Mouse (Mus musculus) T-helper 17 cell (primary cell): ENCODE results near the gene Rest.

Source experiments
- in situ Hi-C, 2 experiments: fragments of 300-600 bp; cut with MboI, MseI; formaldehyde crosslinking; loops; 1 replicate in 1 of 2; 2 replicates in 1 of 2; pipeline ENCODE4 v1.15.1; 2025; ENCODE audit warnings: high pct_unique_total_duplicates in 2 of 2

The Rest gene

GRCm38 (mm10) chr5:77309051-77309906 lies 44.0 kb downstream of the Rest start:
- in situ Hi-C loops = no loop called here

DNA sequence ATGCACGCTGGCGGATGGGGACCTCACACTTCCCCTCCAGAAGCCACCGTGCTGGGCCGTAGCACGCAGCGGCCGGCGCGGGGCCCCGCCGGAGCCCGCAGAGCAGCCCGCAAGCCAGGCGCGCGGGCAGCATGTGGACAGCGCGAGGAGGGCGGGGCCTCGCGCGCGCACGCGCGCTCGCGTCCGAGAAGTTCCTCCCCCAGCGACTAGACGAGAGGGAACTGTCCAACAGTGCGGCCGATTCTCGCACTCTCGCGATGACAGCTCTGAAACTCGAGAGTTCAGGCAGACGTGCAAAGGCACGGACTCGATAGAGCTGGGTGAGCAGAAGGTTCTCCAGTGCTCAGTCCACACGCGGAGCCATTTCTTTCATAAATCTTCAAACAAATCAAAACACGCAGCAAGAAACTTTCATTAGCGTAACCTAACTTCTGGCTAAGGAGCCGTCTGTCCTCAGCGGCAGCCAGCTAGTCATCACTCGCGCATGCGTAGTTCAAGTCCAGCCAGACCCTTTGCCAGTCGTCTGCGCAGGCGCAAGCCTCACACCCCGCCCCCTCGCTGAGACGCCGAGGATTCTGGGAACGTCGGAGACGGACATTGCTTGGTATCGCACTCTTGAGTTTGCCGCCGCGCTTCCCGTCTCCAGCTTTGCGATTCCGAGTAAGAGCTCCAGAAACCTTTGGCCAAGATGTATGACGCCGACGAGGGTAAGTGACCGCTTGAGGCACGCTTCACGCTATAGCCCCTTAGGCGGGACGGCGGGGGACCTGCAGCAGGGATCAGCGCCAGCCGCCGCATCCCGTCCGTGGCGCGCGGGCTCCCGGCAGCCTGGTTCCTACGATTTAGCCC lies 44.9 kb downstream of the Rest start, which contains the start of the genes Noa1 and Polr2b:
Noa1 (minus strand) TSS at position 161 of the 849 bp plus-strand sequence.
Polr2b (plus strand) TSS at position 224 of the 849 bp plus-strand sequence.
- in situ Hi-C loops = no loop called here

DNA sequence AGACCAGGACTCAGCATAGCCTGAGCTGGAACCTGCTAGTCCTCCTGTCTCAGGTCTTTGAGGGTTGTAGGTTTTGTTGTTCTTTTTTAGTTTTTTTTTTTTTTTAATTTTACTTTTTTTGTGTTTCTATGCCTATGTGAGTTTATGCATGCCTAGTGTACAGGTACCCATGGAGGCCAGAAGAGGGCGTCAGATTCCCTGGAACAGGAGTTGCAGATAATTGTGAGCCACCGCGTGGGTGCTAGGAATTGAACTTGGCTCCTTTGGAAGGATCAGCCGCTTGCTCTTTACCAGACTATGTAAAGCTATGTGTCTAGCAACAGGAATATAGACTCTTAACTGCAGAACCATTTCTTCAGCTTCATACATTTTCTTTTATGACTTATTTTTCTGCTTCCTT lies 48.9 kb downstream of the Rest start:
- in situ Hi-C loops = no loop called here

DNA sequence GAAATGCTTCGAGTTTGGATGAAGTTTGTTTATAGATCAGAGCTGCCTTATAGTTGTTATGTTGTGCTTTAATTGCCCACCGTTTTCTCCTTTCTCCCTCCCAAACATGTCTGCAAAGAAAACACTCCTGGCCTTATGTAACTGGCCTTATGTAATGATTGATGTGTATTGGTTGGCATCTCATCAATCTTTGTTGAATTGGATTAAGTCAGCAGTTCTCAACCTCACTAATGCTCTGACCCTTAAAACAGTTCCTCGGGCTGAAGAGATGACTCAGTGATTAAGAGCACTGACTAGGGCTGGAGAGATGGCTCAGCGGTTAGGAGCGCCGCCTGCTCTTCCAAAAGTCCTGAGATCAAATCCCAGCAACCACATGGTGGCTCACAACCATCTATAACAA lies 49.7 kb downstream of the Rest start:
- in situ Hi-C loops = no loop called here

DNA sequence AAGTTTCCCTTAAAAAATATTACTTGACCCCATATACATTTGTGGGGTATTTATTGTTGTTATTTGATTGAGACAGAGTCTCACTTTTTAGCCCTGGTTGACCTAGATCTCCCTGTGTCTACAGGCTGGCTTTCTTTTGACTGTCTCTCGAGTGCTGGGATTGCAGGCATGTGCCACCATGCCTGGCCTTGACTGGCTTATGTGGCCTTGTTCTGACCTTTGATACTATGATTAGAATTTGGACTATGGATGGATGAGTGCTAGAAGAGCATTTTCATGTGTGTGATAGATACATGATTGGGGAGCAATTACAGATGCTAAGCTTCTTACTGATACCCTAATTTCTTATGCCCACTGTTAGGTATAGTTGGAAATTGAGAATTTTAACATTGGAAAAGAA lies 59.6 kb downstream of the Rest start:
- in situ Hi-C loops = no loop called here

GRCm38 (mm10) chr5:77330154-77330553 lies 64.9 kb downstream of the Rest start:
- in situ Hi-C loops = no loop called here
